Mouse (Mus musculus) hindbrain, embryonic 12.5 days (tissue): ENCODE data around the gene Cyth1. TPM values are rescaled to one million over a fixed set of nuclear protein-coding genes. Genes with fewer than 3 reads are reported as not detected.
A peak's percentile ranks its signal among the peaks of the same experiment; 100 is the strongest.

Source experiments
- ATAC-seq: fragments of 200-750 bp; cut with Nextera tagmentation; 2 replicates; pipeline ENCODE4 v1.8.0; 2017; ENCODE audit warnings: moderate TSS enrichment; ENCODE audit not compliant: low FRiP score
- H3K27ac ChIP-seq: fragments of 300-500 bp; sonication (generic); 2 replicates; pipeline ENCODE4 v1.5.1; 2016; ENCODE audit warnings: mild to moderate bottlenecking
- H3K27me3 ChIP-seq: fragments of 300-500 bp; sonication (generic); 2 replicates; pipeline ENCODE4 v1.6.1; 2016; ENCODE audit warnings: mild to moderate bottlenecking
- H3K36me3 ChIP-seq: fragments of 300-500 bp; sonication (generic); 2 replicates; pipeline ENCODE4 v1.6.1; 2016; ENCODE audit warnings: mild to moderate bottlenecking
- H3K4me1 ChIP-seq: fragments of 300-500 bp; sonication (generic); 2 replicates; pipeline ENCODE4 v1.6.1; 2016
- H3K4me2 ChIP-seq: fragments of 300-500 bp; sonication (generic); replicated peaks from 2 replicates; pipeline ENCODE4 v1.6.1; 2016; ENCODE audit warnings: mild to moderate bottlenecking
- H3K4me3 ChIP-seq: fragments of 300-500 bp; sonication (generic); 2 replicates; pipeline ENCODE4 v1.5.1; 2016; ENCODE audit warnings: mild to moderate bottlenecking
- H3K9ac ChIP-seq: fragments of 300-500 bp; sonication (generic); 2 replicates; pipeline ENCODE4 v1.6.1; 2016; ENCODE audit warnings: mild to moderate bottlenecking, moderate library complexity
- H3K9me3 ChIP-seq: fragments of 300-500 bp; sonication (generic); replicated peaks from 2 replicates; pipeline ENCODE4 v1.6.1; 2016; ENCODE audit warnings: mild to moderate bottlenecking
- WGBS: fragments of 180-500 bp; shearing (Covaris S2); methylation state at CpG from one replicate; pipeline ENCODE4 v1.1.7; 2016; 5-methylcytosine and 5-hydroxymethylcytosine counted together
- polyA plus RNA-seq: library from polyadenylated mRNA; unstranded; fragments of >200 nt; fragmentation: Nextera tagmentation; extraction: Ambion mirVana; gene quantifications from 2 replicates; pipeline ENCODE4 v1.2.1, GENCODE M21; 2016

The Cyth1 gene
- polyA plus RNA-seq, 1 experiment from 2014 or later = 29.0 TPM

- Histone ChIP-seq H3K27ac (peak overlapping the region; percentile 96), H3K36me3 (no peaks in the 10 kb centered on the region), H3K4me2 (peak overlapping the region; percentile 69), H3K4me3 (peak overlapping the region; percentile 44), H3K9ac (peak overlapping the region; percentile 85), H3K9me3 (no peaks in the 10 kb centered on the region), H3K27me3 (no peaks in the 10 kb centered on the region), H3K4me1 (peaks cover 66% of the 10 kb centered on the region)
- 12% methylated on average over 9 of the region's 9 CpGs for WGBS
- peak; percentile 72 for ATAC-seq
These were observed 46.5 kb downstream of the Cyth1 start for GRCm38 (mm10) chr11:118201833-118202409.

GRCm38 (mm10) chr11:118200834-118201830 lies 47.3 kb downstream of the Cyth1 start:
- 36% methylated on average over 11 of the region's 11 CpGs for WGBS
- peaks cover 73% of the 10 kb centered on the region for H3K4me1 ChIP-seq
- peak overlapping the region; percentile 85 for H3K9ac ChIP-seq
- peak overlapping the region; percentile 69 for H3K4me2 ChIP-seq
- no peaks in the 10 kb centered on the region for H3K36me3 ChIP-seq
- peak overlapping the region; percentile 96 for H3K27ac ChIP-seq
- no peaks in the 10 kb centered on the region for H3K27me3 ChIP-seq
- no peak for ATAC-seq
- H3K9me3 ChIP-seq = no peaks in the 10 kb centered on the region
- peak overlapping the region; percentile 44 for H3K4me3 ChIP-seq

- Histone ChIP-seq H3K9ac (peak overlapping the region; percentile 56), H3K27me3 (no peaks in the 10 kb centered on the region), H3K27ac (peak overlapping the region; percentile 90), H3K4me2 (peak overlapping the region; percentile 69), H3K4me3 (peak overlapping the region; percentile 18), H3K4me1 (peaks cover 83% of the 10 kb centered on the region), H3K36me3 (peaks cover 3% of the 10 kb centered on the region), H3K9me3 (no peaks in the 10 kb centered on the region)
- ATAC-seq = no peak
- 19% methylated on average over 2 of the region's 2 CpGs for WGBS
These were observed 50.1 kb downstream of the Cyth1 start for GRCm38 (mm10) chr11:118198296-118198600.

GRCm38 (mm10) chr11:118197508-118198295 lies 50.7 kb downstream of the Cyth1 start:
- Histone ChIP-seq H3K9ac (peak overlapping the region; percentile 56), H3K27me3 (no peaks in the 10 kb centered on the region), H3K4me3 (peak overlapping the region; percentile 18), H3K27ac (peak overlapping the region; percentile 90), H3K36me3 (peaks cover 8% of the 10 kb centered on the region), H3K9me3 (no peaks in the 10 kb centered on the region), H3K4me2 (peak overlapping the region; percentile 69), H3K4me1 (peaks cover 82% of the 10 kb centered on the region)
- ATAC-seq = peak; percentile 26; the same call in 1 of the 2 replicates
- 20% methylated on average over 13 of the region's 13 CpGs for WGBS

- Histone ChIP-seq H3K9ac (no peak overlapping the region), H3K36me3 (peaks cover 16% of the 10 kb centered on the region), H3K9me3 (no peaks in the 10 kb centered on the region), H3K4me2 (peak overlapping the region; percentile 25; the same call in 1 of the 2 replicates), H3K4me1 (peaks cover 76% of the 10 kb centered on the region), H3K4me3 (no peak overlapping the region), H3K27ac (peak overlapping the region; percentile 62), H3K27me3 (no peaks in the 10 kb centered on the region)
- no peak for ATAC-seq
- WGBS = 42% methylated on average over 10 of the region's 10 CpGs
These were observed 51.5 kb downstream of the Cyth1 start for GRCm38 (mm10) chr11:118196824-118197388.

- Histone ChIP-seq H3K4me3 (no peak overlapping the region), H3K4me2 (no peak overlapping the region), H3K4me1 (peaks cover 43% of the 10 kb centered on the region), H3K36me3 (peaks cover 37% of the 10 kb centered on the region), H3K9ac (no peak overlapping the region), H3K9me3 (no peaks in the 10 kb centered on the region), H3K27ac (0 out of 2 replicates have a peak overlapping the region, but pooled peaks have one; percentile 1), H3K27me3 (no peaks in the 10 kb centered on the region)
- 75% methylated on average over 14 of the region's 14 CpGs for WGBS
- no peak for ATAC-seq
These were observed 54.8 kb downstream of the Cyth1 start for GRCm38 (mm10) chr11:118193390-118194147.

GRCm38 (mm10) chr11:118192973-118193372 lies 55.4 kb downstream of the Cyth1 start:
- Histone ChIP-seq H3K4me1 (peaks cover 37% of the 10 kb centered on the region), H3K4me3 (no peak overlapping the region), H3K4me2 (no peak overlapping the region), H3K27ac (0 out of 2 replicates have a peak overlapping the region, but pooled peaks have one; percentile 1), H3K27me3 (no peaks in the 10 kb centered on the region), H3K9me3 (no peaks in the 10 kb centered on the region), H3K9ac (no peak overlapping the region), H3K36me3 (peaks cover 43% of the 10 kb centered on the region)
- WGBS = 82% methylated on average over 5 of the region's 5 CpGs
- no peak for ATAC-seq

GRCm38 (mm10) chr11:118182768-118183167 lies 65.6 kb downstream of the Cyth1 start:
- H3K36me3 ChIP-seq = peaks cover 82% of the 10 kb centered on the region
- no peak overlapping the region for H3K9ac ChIP-seq
- WGBS = 91% methylated on average over 9 of the region's 9 CpGs
- H3K27me3 ChIP-seq = no peaks in the 10 kb centered on the region
- no peak overlapping the region for H3K4me2 ChIP-seq
- no peak overlapping the region for H3K4me3 ChIP-seq
- ATAC-seq = no peak
- no peaks in the 10 kb centered on the region for H3K9me3 ChIP-seq
- no peak overlapping the region for H3K27ac ChIP-seq
- no peaks in the 10 kb centered on the region for H3K4me1 ChIP-seq

- H3K4me3 ChIP-seq = no peak overlapping the region
- 94% methylated on average over 4 of the region's 4 CpGs for WGBS
- ATAC-seq = no peak
- no peaks in the 10 kb centered on the region for H3K27me3 ChIP-seq
- H3K9ac ChIP-seq = no peak overlapping the region
- H3K27ac ChIP-seq = no peak overlapping the region
- no peak overlapping the region for H3K4me2 ChIP-seq
- H3K4me1 ChIP-seq = no peaks in the 10 kb centered on the region
- H3K36me3 ChIP-seq = peaks cover 82% of the 10 kb centered on the region
- no peaks in the 10 kb centered on the region for H3K9me3 ChIP-seq
These were observed 66.0 kb downstream of the Cyth1 start for GRCm38 (mm10) chr11:118182353-118182752.

- Histone ChIP-seq H3K27me3 (no peaks in the 10 kb centered on the region), H3K9me3 (no peaks in the 10 kb centered on the region), H3K9ac (no peak overlapping the region), H3K4me1 (no peaks in the 10 kb centered on the region), H3K4me2 (no peak overlapping the region), H3K36me3 (peaks cover 94% of the 10 kb centered on the region), H3K27ac (no peak overlapping the region), H3K4me3 (no peak overlapping the region)
- no peak for ATAC-seq
- WGBS = 88% methylated on average over 7 of the region's 7 CpGs
These were observed 68.2 kb downstream of the Cyth1 start for GRCm38 (mm10) chr11:118180199-118180598.

GRCm38 (mm10) chr11:118178236-118178635 lies 70.2 kb downstream of the Cyth1 start:
- Histone ChIP-seq H3K27me3 (no peaks in the 10 kb centered on the region), H3K4me1 (no peaks in the 10 kb centered on the region), H3K9me3 (no peaks in the 10 kb centered on the region), H3K4me2 (no peak overlapping the region), H3K36me3 (peaks cover 84% of the 10 kb centered on the region), H3K9ac (no peak overlapping the region), H3K4me3 (no peak overlapping the region), H3K27ac (no peak overlapping the region)
- 88% methylated on average over 5 of the region's 5 CpGs for WGBS
- ATAC-seq = no peak
